ENCODE assay signal across 9 mouse cellular contexts in the genomic region with DNA sequence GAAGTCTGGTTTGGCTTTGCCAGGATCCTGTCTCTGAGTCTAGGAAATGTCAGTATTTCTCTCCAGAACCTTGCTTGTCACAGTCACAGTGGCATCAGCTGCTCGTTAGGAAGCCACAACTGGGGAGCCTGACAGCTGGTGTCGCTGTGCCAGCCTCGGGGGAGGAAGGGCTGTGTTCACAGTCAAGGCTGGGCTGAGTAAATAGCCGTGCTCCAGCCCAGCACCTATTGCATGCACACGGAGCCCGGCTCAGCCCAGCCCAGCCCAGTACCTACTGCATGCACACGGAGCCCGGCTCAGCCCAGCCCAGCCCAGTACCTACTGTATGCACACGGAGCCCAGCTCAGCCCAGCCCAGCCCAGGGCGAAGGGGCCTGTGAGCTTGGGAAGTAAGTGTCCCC. TPM values are rescaled to one million over a fixed set of nuclear protein-coding genes. Genes with fewer than 3 reads are reported as not detected.
DNase-seq lines count a peak whose midpoint lies in the region; ATAC-seq and TF ChIP-seq lines count a peak whose summit lies in the region.
"Had no signal": no experiment of that assay in that cellular context is flagged by ENCODE, and none has a peak within 500 bp of the region (broad histone marks: within the 10 kb centered on the region; RNA-seq: fewer than 3 reads in every experiment).

No protein-coding gene starts in this region.

- no peaks in the 10 kb centered on the region for H3K36me3 ChIP-seq in hindbrain, embryonic 14.5 days (replicated peaks; ENCODE audit: control insufficient read depth, insufficient read depth)
- H3K36me3 ChIP-seq: liver, embryonic 15.5 days had no signal

- peak overlapping the region; percentile 18; the same call in 1 of the 2 replicates for H3K27ac ChIP-seq in layer of hippocampus, adult 2 months
- H3K27ac ChIP-seq in hindbrain, embryonic 14.5 days = peak overlapping the region; percentile 38; the same call in 1 of the 2 replicates
- H3K27ac ChIP-seq: liver, embryonic 15.5 days had no signal

- TF ChIP-seq POLR2A in brain, embryonic 14.5 days (IDR thresholded peaks at IDR 0.05; ENCODE audit: borderline replicate concordance, extremely low read depth, insufficient read depth, insufficient read length, poor library complexity, severe bottlenecking) = no peak

- DNase-seq in layer of hippocampus, adult 2 months (ENCODE audit: low spot score in 2 of 2) = peak in 1 of 2 experiments; percentile 43
- no peak for DNase-seq in layer of hippocampus, postnatal 14 days (ENCODE audit: low spot score in 2 of 2)
- peak; percentile 70 for DNase-seq in brain, embryonic 14.5 days (ENCODE audit: low read depth)
- DNase-seq in hindbrain, embryonic 14.5 days (ENCODE audit: low spot score) = no peak
- peak; percentile 57 for DNase-seq in right cerebral cortex, postnatal 14 days
- no peak for DNase-seq in spleen, postnatal 36 days (ENCODE audit: low spot score in 2 of 2)
- DNase-seq in layer of hippocampus, adult 8-10 months (ENCODE audit: low spot score in 2 of 2) = no peak

- TF ChIP-seq CTCF in layer of hippocampus, adult 2 months (conservative IDR thresholded peaks at IDR 0.05) = no peak; the same call in 1 of the 2 replicates
- TF ChIP-seq CTCF in brain, embryonic 14.5 days (IDR thresholded peaks at IDR 0.05; ENCODE audit: borderline replicate concordance, extremely low read depth, insufficient read depth, insufficient read length) = no peak

- no peak overlapping the region for H3K4me3 ChIP-seq in layer of hippocampus, adult 2 months
- H3K4me3 ChIP-seq in hindbrain, embryonic 14.5 days (replicated peaks; ENCODE audit: low read length) = no peak overlapping the region
- H3K4me3 ChIP-seq: liver, embryonic 15.5 days had no signal

- H3K27me3 ChIP-seq in hindbrain, embryonic 14.5 days (ENCODE audit: control insufficient read depth, insufficient read depth, low read length) = no peaks in the 10 kb centered on the region
- H3K27me3 ChIP-seq: liver, embryonic 15.5 days had no signal

- no peaks in the 10 kb centered on the region for H3K9me3 ChIP-seq in hindbrain, embryonic 14.5 days (ENCODE audit: control insufficient read depth, low read length)
- H3K9me3 ChIP-seq: liver, embryonic 15.5 days had no signal

- ATAC-seq in hindbrain, embryonic 14.5 days (ENCODE audit: low FRiP score) = peak; percentile 39; the same call in 1 of the 2 replicates

- peaks cover 5% of the 10 kb centered on the region; the same call in 1 of the 2 replicates for H3K4me1 ChIP-seq in hindbrain, embryonic 14.5 days (replicated peaks; ENCODE audit: control insufficient read depth, insufficient read depth, low read length)
- H3K4me1 ChIP-seq: liver, embryonic 15.5 days had no signal

- 54% methylated on average over 10 of the region's 10 CpGs for WGBS in hindbrain, embryonic 14.5 days

- H3K9ac ChIP-seq in hindbrain, embryonic 14.5 days = no peak overlapping the region
- H3K9ac ChIP-seq: liver, embryonic 15.5 days had no signal

- no peak overlapping the region for H3K4me2 ChIP-seq in hindbrain, embryonic 14.5 days (replicated peaks)
- H3K4me2 ChIP-seq: liver, embryonic 15.5 days had no signal

RNA-seq across cellular contexts. Expression of a gene that starts 9.6 kb away (rescaled TPM):
- 1 to 10 TPM; 1.6 to 2.3 TPM for total RNA-seq in layer of hippocampus, adult 2 months (2021)
- under 1 TPM; 0.16 to 0.60 TPM for total RNA-seq in layer of hippocampus, postnatal 14 days (2021)
- polyA plus RNA-seq in brain, embryonic 14.5 days (2012; rRNA removed) = 0.16 and 1.2 TPM in 2 replicates
- polyA plus RNA-seq in hindbrain, embryonic 14.5 days (2014; fragmentation: Nextera tagmentation; extraction: Ambion mirVana) = not detected in 2 replicates
- 1 to 10 TPM in 2 of 4 experiments, under 1 TPM in 2; 0.87 to 2.1 (median 1.1) TPM for total RNA-seq in layer of hippocampus, adult 8-10 months (2022)
- polyA plus RNA-seq: liver, embryonic 15.5 days had no signal

RNA-seq across cellular contexts. Expression of a gene that starts 10.9 kb away (rescaled TPM):
- total RNA-seq in layer of hippocampus, adult 2 months (2021) = 1 to 10 TPM; 1.9 to 2.1 TPM
- 1 to 10 TPM; 1.5 to 2.7 TPM for total RNA-seq in layer of hippocampus, postnatal 14 days (2021)
- 3.8 and 5.3 TPM in 2 replicates for polyA plus RNA-seq in brain, embryonic 14.5 days (2012; rRNA removed)
- polyA plus RNA-seq in hindbrain, embryonic 14.5 days (2014; fragmentation: Nextera tagmentation; extraction: Ambion mirVana) = 4.6 and 5.5 TPM in 2 replicates
- total RNA-seq in layer of hippocampus, adult 8-10 months (2022) = 1 to 10 TPM; 1.1 to 1.9 (median 1.5) TPM

RNA-seq across cellular contexts. Expression of a gene that starts 23.3 kb away (rescaled TPM):
- total RNA-seq in layer of hippocampus, adult 2 months (2021) = not detected
- under 1 TPM in 1 of 2 experiments, not detected in 1; 0.28 TPM for total RNA-seq in layer of hippocampus, postnatal 14 days (2021)
- polyA plus RNA-seq in brain, embryonic 14.5 days (2012; rRNA removed) = 0.24 and 0.63 TPM in 2 replicates
- polyA plus RNA-seq in hindbrain, embryonic 14.5 days (2014; fragmentation: Nextera tagmentation; extraction: Ambion mirVana) = 0.21 and 0.55 TPM in 2 replicates
- under 1 TPM in 3 of 4 experiments, not detected in 1; 0.26 to 0.54 (median 0.32) TPM for total RNA-seq in layer of hippocampus, adult 8-10 months (2022)
- total RNA-seq: gastrocnemius, adult 8-10 months had no signal
- polyA plus RNA-seq: liver, embryonic 15.5 days had no signal

RNA-seq across cellular contexts. Expression of a gene that starts 27.7 kb away (rescaled TPM):
- total RNA-seq in layer of hippocampus, adult 2 months (2021) = under 1 TPM; 0.23 to 0.64 TPM
- under 1 TPM in 1 of 2 experiments, not detected in 1; 0.29 TPM for total RNA-seq in layer of hippocampus, postnatal 14 days (2021)
- polyA plus RNA-seq in brain, embryonic 14.5 days (2012; rRNA removed) = 0.13 and 0.14 TPM in 2 replicates
- polyA plus RNA-seq in hindbrain, embryonic 14.5 days (2014; fragmentation: Nextera tagmentation; extraction: Ambion mirVana) = 0.62 and 0.74 TPM in 2 replicates
- under 1 TPM; 0.23 to 0.62 (median 0.43) TPM for total RNA-seq in layer of hippocampus, adult 8-10 months (2022)
- polyA plus RNA-seq: liver, embryonic 15.5 days had no signal

Comparison
In these comparisons a context has a peak if more than half of its experiments do, and no peak if none do; other contexts are left out.
1. DNase-seq: peak in brain, embryonic 14.5 days (single experiment) and right cerebral cortex, postnatal 14 days (single experiment); none in layer of hippocampus, postnatal 14 days (0 of 2), hindbrain, embryonic 14.5 days (single experiment), spleen, postnatal 36 days (0 of 2) and layer of hippocampus, adult 8-10 months (0 of 2).